Mouse (Mus musculus) liver, embryonic 14.5 days (tissue): ENCODE measurements at regions not wholly inside any gene's neighbourhood (a gene's known extent, or its start where the extent isn't known, plus 50 kb on each side); places are given as distances from the start of the nearest gene placed in this dataset.

Experiments
- CTCF ChIP-seq: IDR thresholded peaks from 2 replicates; pipeline ENCODE4 v1.5.1; 2016; ENCODE audit warnings: antibody characterized with exemption, low read depth, control low read depth
- EP300 ChIP-seq: IDR thresholded peaks from 2 replicates; pipeline ENCODE4 v1.6.1; 2016; ENCODE audit warnings: antibody characterized with exemption, low read depth

DNA sequence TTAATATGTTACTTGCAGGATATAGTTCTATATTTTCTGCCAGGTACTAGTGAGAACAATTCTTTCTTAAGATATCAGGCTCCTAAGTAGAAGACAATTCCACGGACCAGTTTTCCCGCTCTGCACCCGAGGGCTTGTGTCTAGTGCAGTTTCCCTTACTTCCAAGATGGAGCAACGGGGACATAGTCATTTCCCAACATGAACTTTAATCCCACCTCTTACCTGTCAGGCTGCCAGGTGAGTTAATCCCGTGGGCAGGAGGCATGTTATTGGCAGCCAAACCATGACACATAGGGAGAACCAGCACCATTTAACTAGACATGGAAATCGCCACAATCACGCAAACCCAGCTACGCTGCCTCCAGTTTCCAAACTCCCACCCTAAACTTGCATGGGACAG lies 624.4 kb upstream of the 3110018I06Rik start:
- TF ChIP-seq CTCF (no peak), EP300 (no peak)
